Mouse (Mus musculus): ENCODE results near the gene Tox4. TPM values are rescaled to one million over a fixed set of nuclear protein-coding genes. Genes with fewer than 3 reads are reported as not detected.
A peak's percentile ranks its signal among the peaks of the same experiment; 100 is the strongest.

Gene Tox4
- total and polyA plus RNA-seq, 2 experiments from 2014 or later: 22.0 to 30.1 TPM

DNA sequence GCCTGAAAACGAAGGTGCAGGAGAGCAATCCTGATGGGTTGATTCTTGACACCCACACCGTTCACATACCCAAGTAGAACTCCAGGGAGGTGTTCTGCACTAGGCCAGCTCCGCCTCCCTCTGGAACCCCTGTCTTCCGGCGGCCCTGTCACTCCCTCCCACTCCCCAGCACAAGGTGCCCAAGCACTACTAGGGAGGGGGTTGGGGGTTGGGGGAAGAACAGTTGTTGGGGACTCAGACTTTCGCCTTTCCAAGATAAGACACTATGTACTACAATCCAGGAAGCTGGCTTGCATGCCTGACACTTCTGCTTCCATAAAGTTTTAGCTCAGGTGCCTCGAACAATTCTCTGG lies 34.3 kb upstream of the Tox4 start:
- no peak for DNase-seq (ENCODE audit: low spot score)
- peak; percentile 45 for ATAC-seq (ENCODE audit: insufficient read depth, low read depth)
- Histone ChIP-seq H3K36me3 (replicated peaks; ENCODE audit: control insufficient read depth, insufficient read depth, low read length) (no peaks in the 10 kb centered on the region), H3K9ac (replicated peaks; ENCODE audit: low read depth, low read length) (peak overlapping the region; percentile 61), H3K27ac (ENCODE audit: low read depth) (peak overlapping the region; percentile 73), H3K9me3 (replicated peaks; ENCODE audit: control insufficient read depth, low read length) (no peaks in the 10 kb centered on the region), H3K27me3 (ENCODE audit: control insufficient read depth, insufficient read depth, low read length) (no peaks in the 10 kb centered on the region), H3K4me1 (ENCODE audit: control insufficient read depth, insufficient read depth) (0 out of 2 replicates have a peak, but pooled peaks cover 7% of the 10 kb centered on the region), H3K4me3 (ENCODE audit: low read depth, low read length) (peak overlapping the region; percentile 79), H3K4me2 (ENCODE audit: low read depth, low read length) (peak overlapping the region; percentile 65)
- WGBS: 8% methylated on average over 7 of the region's 7 CpGs
- TF ChIP-seq EP300 (IDR thresholded peaks at IDR 0.05; ENCODE audit: low read depth): no peak
- no peak for TF ChIP-seq CTCF (IDR thresholded peaks at IDR 0.05; ENCODE audit: low read depth)

DNA sequence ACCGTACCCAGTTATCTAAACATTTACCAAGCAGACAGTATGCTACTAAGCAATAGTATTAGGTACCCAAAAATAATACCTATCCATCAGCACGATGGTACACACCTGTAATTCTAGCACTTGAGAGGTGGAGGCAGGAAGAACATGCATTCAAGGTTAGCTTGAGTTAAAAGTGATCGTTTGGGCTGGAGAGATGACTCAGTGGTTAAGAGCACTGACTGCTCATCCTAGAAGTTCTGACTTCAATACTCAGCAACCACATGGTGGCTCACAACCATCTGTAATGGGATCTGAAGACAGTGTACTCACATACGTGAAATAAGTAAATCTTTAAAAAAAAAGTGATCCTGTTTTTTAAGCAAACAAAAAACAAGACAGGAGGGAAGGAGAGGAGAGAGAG lies 32.8 kb upstream of the Tox4 start:
- WGBS: 72% methylated on average over 4 of the region's 4 CpGs

DNA sequence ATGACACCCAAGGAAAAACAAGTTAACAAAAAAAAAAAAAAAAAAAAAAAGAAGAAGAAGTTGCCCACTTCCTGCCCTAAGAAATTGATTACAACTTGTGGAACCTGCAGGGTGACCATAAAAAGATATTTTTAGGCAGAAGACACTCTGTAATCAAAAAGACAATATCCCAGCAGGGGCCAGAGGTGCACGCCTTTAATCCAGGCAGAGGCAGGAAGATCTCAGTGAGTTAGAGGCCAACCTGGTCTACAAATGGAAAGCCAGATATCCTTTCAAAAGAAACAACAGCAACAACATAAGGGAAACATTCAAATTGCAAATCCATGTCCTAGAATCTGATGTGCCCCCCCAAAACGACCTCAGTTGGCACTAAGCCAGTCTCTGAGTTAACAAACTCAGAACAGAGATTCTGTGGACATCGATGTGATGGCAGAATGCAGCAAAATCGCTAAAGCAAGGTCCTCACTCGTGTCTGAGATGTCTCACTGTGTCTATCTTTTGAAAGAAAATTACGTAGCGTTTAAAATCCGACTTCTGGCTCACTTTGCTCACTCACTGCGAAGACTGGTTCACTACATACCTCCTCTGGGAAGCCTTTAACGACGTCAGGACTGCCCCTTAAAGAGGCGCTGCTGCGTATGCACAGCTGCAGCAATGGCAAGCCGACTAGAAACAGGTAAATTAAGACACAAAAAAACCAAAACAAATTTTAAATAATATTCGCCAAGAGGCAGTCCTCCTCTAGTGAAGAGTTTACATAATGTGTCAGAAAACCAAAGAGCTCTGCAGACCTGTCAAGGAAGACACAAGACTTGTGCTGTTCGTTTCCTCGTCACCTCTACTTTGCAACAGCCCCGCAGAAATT lies 22.4 kb upstream of the Tox4 start:
- peak overlapping the region; percentile 86 for H3K4me3 ChIP-seq (ENCODE audit: low read depth, low read length)
- no peaks in the 10 kb centered on the region for H3K36me3 ChIP-seq (replicated peaks; ENCODE audit: control insufficient read depth, insufficient read depth, low read length)
- 6% methylated on average over 18 of the region's 18 CpGs for WGBS
- peak overlapping the region; percentile 86 for H3K9ac ChIP-seq (replicated peaks; ENCODE audit: low read depth, low read length)
- TF ChIP-seq EP300 (IDR thresholded peaks at IDR 0.05; ENCODE audit: low read depth) (no peak), CTCF (IDR thresholded peaks at IDR 0.05; ENCODE audit: low read depth) (no peak)
- peaks cover 11% of the 10 kb centered on the region; the same call in 1 of the 2 replicates for H3K4me1 ChIP-seq (ENCODE audit: control insufficient read depth, insufficient read depth)
- H3K9me3 ChIP-seq (replicated peaks; ENCODE audit: control insufficient read depth, low read length): no peaks in the 10 kb centered on the region
- peak overlapping the region; percentile 95 for H3K27ac ChIP-seq (ENCODE audit: low read depth)
- peak overlapping the region; percentile 86 for H3K4me2 ChIP-seq (ENCODE audit: low read depth, low read length)
- DNase-seq (ENCODE audit: low spot score) (no peak), ATAC-seq (ENCODE audit: insufficient read depth, low read depth) (no peak)
- no peaks in the 10 kb centered on the region for H3K27me3 ChIP-seq (ENCODE audit: control insufficient read depth, insufficient read depth, low read length)

More for the DNA sequence above, 32.8 kb upstream of the Tox4 start:
- Histone ChIP-seq H3K36me3 (replicated peaks; ENCODE audit: control insufficient read depth, insufficient read depth, low read length) (no peaks in the 10 kb centered on the region), H3K4me1 (ENCODE audit: control insufficient read depth, insufficient read depth) (0 out of 2 replicates have a peak, but pooled peaks cover 7% of the 10 kb centered on the region), H3K9me3 (replicated peaks; ENCODE audit: control insufficient read depth, low read length) (no peaks in the 10 kb centered on the region), H3K4me3 (ENCODE audit: low read depth, low read length) (no peak overlapping the region), H3K4me2 (ENCODE audit: low read depth, low read length) (no peak overlapping the region), H3K9ac (replicated peaks; ENCODE audit: low read depth, low read length) (no peak overlapping the region), H3K27me3 (ENCODE audit: control insufficient read depth, insufficient read depth, low read length) (no peaks in the 10 kb centered on the region), H3K27ac (ENCODE audit: low read depth) (no peak overlapping the region)
- ATAC-seq (ENCODE audit: insufficient read depth, low read depth): no peak
- TF ChIP-seq CTCF (IDR thresholded peaks at IDR 0.05; ENCODE audit: low read depth): no peak
- DNase-seq (ENCODE audit: low spot score): no peak

DNA sequence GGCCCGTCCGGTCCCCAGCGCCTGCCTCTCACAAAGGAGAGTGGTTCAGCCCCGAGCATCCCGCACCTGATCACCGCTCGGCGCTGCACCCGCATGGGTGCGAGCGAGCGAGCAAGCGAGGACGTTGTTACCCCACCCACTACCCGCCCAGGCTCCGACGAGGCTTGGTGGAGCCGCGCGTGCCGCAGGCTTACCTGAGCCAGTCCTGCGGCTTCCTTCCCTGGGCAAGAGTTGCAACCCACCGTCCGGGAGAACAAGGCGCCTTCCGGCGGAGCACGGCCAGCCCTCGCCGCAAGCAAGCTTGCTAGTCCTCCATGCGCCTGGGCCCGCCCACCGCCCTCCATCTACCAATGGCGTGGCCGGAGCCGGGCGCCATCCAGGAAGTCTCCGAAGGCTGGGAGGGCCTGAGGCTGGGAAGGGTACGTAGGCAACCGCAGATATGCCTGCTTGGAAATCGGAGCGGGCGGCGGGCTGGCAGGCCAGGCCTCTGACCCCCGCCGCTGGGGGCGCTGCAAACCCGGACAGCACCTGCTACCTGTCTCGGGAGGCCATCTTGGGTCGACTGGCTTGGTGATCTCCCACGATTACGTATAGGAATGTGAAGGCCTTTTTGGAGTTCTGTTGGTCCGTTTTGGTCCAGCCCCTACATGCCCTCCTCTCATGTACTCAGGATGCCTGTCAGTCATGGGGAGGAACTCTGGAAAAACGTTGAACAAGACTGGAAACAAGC lies 21.3 kb upstream of the Tox4 start, which contains the start of gene Chd8:
Gene Chd8, minus strand, starts transcription at position 297 of the 730 bp plus-strand sequence.
- no peaks in the 10 kb centered on the region for H3K27me3 ChIP-seq (ENCODE audit: control insufficient read depth, insufficient read depth, low read length)
- H3K9me3 ChIP-seq (replicated peaks; ENCODE audit: control insufficient read depth, low read length): no peaks in the 10 kb centered on the region
- TF ChIP-seq CTCF (IDR thresholded peaks at IDR 0.05; ENCODE audit: low read depth) (peak; percentile 75), EP300 (IDR thresholded peaks at IDR 0.05; ENCODE audit: low read depth) (peak; percentile 78; the same call in 1 of the 2 replicates)
- peak within 1 kb of the TSS; percentile 86 for H3K4me2 ChIP-seq (ENCODE audit: low read depth, low read length)
- H3K4me3 ChIP-seq (ENCODE audit: low read depth, low read length): peak within 1 kb of the TSS; percentile 86
- H3K4me1 ChIP-seq (ENCODE audit: control insufficient read depth, insufficient read depth): peaks cover 11% of the 10 kb centered on the region; the same call in 1 of the 2 replicates
- H3K27ac ChIP-seq (ENCODE audit: low read depth): peak within 1 kb of the TSS; percentile 95
- ATAC-seq (ENCODE audit: insufficient read depth, low read depth) (peak; percentile 100), DNase-seq (ENCODE audit: low spot score) (peak; percentile 96)
- H3K9ac ChIP-seq (replicated peaks; ENCODE audit: low read depth, low read length): peak within 1 kb of the TSS; percentile 86
- WGBS: under 1% methylated on average over 54 of the region's 54 CpGs
- peaks cover 10% of the 10 kb centered on the region for H3K36me3 ChIP-seq (replicated peaks; ENCODE audit: control insufficient read depth, insufficient read depth, low read length)

DNA sequence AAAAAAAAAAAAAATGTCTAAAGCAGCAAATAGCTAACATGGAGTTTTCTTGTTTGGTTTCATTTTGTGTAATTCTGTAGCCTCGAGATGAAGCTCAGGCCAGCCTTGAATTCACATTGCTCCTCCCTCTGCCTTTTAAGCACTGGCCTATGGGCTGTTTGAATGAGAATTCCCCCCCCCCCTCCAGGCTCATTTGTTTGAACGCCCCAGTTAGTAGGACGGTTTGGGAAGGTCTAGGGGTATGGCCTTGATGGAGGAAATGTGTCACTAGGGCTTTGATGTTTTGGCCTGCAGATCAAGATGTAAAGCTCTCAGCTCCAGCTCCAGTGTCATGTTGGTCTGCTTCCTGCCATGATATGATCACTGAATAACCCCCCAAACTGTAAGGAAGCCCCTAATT lies 6.2 kb upstream of the Tox4 start:
- no peaks in the 10 kb centered on the region for H3K9me3 ChIP-seq (replicated peaks; ENCODE audit: control insufficient read depth, low read length)
- 59% methylated on average over 3 of the region's 3 CpGs for WGBS
- H3K4me1 ChIP-seq (ENCODE audit: control insufficient read depth, insufficient read depth): no peaks in the 10 kb centered on the region
- H3K27me3 ChIP-seq (ENCODE audit: control insufficient read depth, insufficient read depth, low read length): no peaks in the 10 kb centered on the region
- H3K9ac ChIP-seq (replicated peaks; ENCODE audit: low read depth, low read length): no peak overlapping the region
- TF ChIP-seq EP300 (IDR thresholded peaks at IDR 0.05; ENCODE audit: low read depth): no peak
- no peak for TF ChIP-seq CTCF (IDR thresholded peaks at IDR 0.05; ENCODE audit: low read depth)
- H3K4me3 ChIP-seq (ENCODE audit: low read depth, low read length): no peak overlapping the region
- ATAC-seq (ENCODE audit: insufficient read depth, low read depth) (no peak), DNase-seq (ENCODE audit: low spot score) (no peak)
- no peak overlapping the region for H3K27ac ChIP-seq (ENCODE audit: low read depth)
- no peak overlapping the region for H3K4me2 ChIP-seq (ENCODE audit: low read depth, low read length)
- peaks cover 37% of the 10 kb centered on the region for H3K36me3 ChIP-seq (replicated peaks; ENCODE audit: control insufficient read depth, insufficient read depth, low read length)
